Mouse (Mus musculus): ENCODE measurements around the gene Fam178b.

Fam178b gene

DNA sequence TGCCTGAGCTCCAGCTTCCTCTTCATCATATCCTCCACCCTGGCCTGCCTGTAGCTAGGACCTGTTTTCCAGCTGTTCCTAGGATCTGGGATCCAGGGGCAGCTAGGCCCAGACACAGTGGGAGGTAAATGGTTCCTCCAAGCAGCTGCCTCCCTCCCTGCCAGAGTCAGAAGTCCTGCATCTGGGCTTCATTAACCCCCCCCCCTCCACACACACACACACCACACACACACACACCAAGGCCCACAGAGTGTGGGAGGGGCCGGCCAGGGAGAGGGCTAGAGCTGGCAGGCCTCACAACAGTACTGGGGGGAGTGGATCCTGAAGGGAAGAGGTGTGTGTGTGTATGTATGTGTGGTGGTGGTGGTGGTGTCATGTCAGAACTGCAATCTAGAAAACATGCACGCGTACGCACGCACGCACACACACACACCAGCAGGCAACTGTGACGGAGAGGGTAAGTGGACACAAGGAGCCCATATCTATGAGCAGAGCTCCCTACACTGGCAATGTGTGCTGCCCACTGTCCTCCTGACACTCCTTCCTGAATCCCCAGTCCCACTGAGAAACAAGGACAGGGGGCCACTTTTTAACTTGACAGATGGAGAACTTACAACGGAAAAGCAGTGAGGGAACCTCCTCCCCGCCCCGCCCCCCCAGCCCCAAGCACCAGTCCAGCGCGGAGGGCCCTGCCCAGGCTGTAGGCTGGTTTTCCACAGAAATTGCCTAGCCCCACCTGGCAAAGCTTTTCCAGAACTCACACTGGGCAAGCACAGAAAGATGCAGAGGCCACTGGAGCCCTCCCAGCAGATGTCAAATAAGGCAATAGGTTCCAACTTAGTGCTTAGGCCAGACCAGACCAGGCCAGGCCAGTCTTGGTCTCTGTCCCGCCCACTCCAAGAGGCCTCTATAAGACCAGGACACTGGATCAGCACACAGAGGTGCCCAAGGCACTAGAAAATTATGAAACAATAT lies 94.2 kb downstream of the Fam178b start:
- no peak for DNase-seq (ENCODE audit: low spot score in 2 of 2)

DNA sequence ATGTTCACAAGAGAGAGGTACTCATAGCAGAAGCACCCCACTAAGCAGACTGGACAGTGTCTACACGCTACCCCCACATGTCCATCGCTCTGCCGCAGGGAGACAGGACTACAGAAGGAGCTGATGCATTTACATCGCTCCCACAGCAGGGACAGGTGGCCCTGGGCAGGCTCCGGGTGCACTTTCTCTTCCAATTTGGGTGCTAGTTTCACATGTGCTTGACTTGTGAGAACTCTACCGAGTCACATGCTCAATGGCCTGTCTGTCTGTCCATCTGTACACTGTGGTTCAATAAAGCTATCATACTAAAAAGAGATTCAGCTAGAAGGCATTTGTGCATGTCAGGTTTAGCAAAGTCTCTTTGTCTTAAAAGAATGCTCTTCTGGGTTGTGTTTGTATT lies 95.1 kb downstream of the Fam178b start:
- DNase-seq (ENCODE audit: low spot score in 2 of 2): no peak

DNA sequence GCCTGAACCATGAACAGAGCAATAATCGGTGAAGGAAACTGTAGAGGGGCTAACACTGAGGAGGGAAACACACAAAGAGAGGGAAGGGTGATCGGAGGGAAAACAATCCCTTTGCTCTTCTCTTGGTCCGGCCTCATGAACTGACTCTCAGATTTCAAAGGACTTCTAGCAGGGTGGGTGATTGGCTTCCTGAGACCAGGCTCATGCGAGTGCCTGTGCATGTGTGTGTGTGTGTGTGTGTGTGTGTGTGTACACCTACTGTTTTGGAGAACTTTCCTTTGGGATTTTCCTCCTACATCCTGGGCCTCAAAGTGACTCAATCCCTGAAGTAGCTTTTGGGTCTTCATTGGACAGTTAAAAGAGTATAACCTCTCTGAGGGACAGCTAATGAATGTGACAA lies 96.7 kb downstream of the Fam178b start:
- DNase-seq (ENCODE audit: low spot score in 2 of 2): no peak

DNA sequence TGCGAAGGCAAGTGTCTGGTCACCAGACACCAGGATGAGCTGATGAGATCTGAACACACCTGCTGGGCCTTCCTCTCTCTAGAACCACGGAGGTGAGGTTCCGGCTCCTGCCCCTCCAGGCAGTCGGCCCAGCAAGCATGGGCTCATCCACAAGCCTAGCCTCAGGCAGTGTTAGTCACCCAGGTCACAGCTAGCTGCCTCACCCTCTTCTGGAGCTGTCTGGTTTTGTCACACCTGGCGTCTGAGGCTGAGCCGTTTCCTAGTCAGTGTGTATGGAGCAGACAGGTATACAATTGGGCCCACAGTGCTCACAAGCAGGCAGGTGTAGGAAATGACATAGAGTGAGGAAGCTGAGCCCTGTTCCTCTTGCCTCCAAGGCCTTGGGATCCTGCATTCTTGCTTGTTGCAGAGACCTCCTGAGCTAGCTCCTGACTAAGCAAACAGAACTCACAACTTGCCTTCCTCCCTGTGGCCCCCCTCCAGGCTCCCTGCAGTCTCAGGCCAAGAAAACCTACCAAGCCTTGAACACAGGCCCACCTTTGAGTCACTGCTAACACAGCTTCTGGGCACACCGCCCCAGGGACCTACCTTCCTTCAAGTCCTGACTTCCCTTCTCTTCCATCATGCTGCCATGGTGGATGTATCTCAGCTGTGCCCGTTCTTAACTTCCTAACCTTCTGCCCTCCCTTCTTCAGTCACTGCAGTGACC lies 99.4 kb downstream of the Fam178b start:
- DNase-seq (ENCODE audit: low spot score in 2 of 2): no peak

DNA sequence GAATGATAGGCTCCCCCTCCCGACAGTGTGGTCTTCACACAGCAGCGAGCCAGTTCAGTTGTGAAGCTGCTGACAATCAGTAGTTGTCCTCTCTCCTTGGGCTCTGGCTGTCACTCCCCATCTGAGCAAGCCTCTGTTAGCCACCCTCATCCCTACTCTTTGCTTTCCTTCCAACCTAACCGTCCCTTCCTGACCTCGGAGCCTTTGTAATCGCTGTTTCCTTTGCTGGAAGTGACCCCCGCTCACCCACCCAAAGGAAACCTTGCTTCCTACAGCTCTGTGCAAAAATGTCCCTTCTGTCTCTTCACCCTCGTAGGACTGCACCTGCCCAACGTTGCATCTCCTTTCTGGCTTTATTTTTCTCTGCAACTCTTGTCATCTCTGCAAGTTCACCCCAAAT lies 100.8 kb downstream of the Fam178b start:
- no peak for DNase-seq (ENCODE audit: low spot score in 2 of 2)

DNA sequence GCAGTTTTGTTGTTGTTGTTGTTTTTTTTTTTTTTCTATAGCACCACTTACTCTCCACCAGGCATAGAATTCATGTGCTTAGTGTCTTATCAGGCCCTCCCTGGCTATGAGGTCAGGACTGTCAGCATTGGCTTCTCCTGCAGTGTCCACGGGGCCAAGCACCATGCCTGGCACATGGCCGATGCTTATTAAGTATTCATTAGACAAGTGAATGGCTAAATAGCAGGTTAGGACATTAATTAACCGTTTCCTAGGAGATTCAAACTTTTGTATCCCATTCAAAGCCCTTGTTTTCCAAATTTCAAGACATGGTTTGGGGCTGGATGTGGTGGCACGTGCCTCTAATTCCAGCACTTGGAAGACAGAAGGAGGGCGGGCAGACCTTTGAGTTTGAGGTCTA lies 101.7 kb downstream of the Fam178b start:
- no peak for DNase-seq (ENCODE audit: low spot score in 2 of 2)

DNA sequence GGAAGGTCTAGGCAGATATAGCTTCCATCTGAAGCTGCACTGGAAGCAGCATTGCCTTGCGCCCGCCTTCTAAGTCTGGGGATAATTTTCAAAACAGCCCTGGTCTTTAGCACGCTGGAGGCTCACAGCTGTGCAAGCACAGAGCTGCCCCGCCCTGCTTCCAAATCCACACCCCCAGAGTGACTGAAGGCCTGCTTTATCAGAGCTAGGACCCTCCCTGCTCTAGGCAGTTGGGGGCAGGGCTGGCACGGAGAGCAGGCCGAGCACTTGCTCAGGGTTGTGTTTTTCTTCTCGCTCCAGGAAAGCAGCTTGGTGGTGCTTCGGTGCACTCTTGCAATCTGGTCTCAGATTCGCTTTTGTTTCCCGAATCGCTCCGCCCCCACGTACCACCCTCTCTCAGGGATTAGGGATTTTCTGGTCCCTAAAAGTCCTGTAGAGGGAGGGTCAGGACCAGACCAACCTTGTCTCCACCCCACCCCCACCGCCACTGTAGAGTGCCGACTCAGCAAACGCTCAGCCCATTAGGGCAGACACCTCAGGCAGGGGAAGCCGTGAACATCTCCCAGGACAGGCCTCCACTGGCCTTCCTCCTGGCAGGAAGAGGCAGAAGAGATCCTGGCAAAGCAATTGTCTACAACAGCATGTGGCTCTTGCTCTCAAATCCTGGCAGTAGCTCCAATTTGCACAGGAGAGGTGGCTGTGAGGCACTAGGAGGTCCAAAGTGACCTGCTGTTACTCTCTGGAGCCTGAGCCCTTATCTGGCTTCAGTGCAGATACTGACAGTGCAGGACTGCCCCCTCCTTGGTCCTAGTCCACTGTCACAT lies 102.4 kb downstream of the Fam178b start:
- DNase-seq (ENCODE audit: low spot score in 2 of 2): peak in 1 of 2 experiments; percentile 49

DNA sequence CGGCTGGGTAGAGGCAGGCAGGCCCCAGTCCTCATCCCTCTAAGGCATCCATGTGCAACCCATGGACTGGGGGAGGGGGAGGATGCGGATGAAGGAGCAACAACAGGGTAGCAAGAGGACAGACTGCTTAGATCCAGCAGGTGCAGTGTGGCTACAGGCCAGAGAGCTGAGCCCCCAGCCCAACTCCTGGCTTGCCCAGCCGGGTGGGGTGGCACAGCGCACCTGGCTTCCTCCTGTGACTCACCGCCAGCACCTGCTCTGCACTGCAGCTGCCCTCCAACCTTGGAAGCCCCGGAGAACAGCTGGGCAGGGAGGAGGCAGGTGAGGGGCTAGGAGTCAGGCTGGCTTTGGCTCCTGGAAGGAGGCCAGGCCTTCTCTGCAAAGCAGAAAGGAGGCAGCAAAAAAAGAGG lies 103.0 kb downstream of the Fam178b start:
- peak in 1 of 2 experiments; percentile 45 for DNase-seq (ENCODE audit: low spot score in 2 of 2)

DNA sequence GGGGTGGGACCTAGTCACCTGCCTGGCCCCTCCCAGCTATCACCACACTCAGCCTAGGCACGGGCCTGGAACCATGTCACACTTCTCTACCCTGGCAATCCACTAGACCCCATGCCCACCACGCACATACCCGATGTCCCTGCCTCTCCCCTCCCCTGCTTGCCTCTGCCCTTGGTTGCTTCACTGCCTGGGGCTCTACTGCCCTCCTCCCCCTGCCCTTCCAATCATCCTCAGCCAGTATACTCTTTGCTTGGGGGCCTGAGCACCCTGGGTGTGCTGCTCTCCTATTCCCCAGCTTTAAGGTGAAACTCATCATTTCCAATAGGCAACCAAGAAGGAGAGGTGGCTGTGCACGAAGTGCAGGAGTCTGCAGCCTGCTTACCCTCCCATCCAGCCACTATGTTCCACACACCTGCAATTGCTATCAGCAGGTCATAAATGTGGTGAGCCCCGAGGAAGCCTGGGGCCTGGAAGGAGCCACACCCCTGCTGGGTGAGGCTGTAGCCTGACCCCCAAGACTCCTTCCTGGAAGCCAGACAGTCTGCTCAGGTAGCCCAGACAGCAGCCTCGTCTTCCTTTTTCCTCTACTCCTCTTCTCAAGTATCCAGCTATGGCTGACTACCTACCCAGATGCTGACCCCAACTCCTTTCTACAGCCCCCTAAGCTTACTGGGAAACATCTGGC lies 105.8 kb downstream of the Fam178b start:
- DNase-seq (ENCODE audit: low spot score in 2 of 2): no peak

DNA sequence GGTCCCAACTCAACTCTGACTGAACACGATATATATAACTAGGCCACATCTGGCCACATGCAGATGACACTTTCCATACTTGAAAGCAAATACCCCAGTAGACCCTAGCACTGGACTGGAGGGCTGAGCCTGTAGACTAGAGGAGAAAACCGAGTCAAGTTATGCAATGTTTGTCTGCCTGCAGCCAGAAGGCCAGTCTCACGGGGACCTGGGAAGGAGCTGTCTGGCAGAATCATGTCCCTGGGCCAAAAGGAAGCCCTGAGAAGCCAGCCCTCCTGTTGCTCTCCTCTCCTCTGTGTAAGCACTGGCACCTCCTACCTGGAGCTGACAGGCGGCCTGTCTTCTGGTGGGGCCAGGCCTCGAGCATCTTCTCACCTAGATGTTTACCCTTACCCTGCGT lies 107.6 kb downstream of the Fam178b start:
- DNase-seq (ENCODE audit: low spot score in 2 of 2): no peak

DNA sequence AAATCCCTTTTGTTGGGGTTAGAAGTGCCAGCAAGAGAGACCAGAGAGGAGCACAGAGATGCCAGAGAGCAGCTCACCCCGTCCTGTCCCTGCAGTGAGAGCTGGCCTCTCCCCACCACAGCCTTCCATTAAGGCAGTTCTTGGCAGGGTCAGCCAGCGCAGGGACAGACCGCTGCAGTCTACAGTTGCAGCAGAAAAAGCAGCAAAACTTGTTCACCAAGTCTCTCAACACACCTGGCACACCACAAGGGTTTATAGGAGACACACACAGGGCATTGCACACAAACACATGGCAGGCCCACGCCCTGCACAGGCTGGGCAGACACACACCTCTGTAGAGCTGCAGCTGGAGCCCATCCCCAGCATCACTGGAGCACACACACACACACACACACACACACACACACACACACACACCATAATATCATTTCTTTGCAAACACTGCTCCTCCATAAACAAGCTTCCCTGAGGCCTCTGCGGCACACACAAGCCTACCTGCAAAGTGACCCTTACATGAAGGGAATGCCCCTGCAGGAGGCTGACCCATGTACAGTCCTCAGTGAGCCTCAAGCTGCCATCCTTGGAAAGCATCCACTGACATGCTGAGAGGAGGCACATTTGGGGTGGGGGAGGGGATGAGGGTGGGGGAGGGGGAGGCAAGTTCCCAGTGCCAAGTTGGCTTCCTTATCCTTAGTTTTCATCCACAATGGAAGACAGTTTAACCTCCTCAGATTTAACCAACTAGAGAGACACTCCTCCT lies 108.6 kb downstream of the Fam178b start:
- DNase-seq (ENCODE audit: low spot score in 2 of 2): no peak

DNA sequence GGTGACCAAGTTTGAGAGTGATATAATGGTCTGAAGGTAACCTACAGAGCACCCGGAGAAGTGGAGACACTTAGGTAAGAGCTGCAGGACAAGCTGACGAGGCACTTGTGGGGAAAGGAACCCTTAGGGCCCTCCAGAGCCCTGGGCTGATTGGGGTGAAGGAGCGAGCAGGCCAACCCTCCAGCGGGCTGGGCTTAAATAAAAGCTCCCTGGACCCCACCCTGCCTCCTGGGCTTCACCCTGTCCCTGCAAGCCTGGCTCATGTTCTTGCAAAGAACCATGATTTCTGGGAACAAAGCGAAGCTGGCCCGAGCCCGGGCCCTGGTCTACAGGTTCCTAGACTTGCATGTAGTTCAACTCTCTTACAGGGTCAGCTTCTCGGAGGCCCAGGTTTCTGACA lies 109.5 kb downstream of the Fam178b start:
- DNase-seq (ENCODE audit: low spot score in 2 of 2): no peak

DNA sequence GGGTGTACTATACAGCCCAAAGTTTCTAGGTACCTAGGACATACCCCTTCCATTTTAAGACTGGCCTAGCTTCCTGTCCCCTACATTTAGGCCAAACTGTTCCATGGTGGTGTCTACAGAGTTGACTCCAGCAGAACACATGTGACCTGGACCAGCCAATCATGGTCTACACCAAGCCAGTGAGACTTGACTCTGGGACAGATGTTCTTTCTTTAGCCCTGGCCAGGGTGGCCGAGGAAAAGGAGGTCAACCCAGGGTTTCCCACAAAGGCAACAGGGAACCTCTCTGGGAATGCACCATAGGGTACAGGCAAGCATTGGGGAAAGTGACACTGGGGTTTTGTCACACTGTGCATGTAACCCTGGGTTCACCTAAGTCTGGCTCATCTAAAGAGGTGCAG lies 110.3 kb downstream of the Fam178b start:
- DNase-seq (ENCODE audit: low spot score in 2 of 2): no peak

DNA sequence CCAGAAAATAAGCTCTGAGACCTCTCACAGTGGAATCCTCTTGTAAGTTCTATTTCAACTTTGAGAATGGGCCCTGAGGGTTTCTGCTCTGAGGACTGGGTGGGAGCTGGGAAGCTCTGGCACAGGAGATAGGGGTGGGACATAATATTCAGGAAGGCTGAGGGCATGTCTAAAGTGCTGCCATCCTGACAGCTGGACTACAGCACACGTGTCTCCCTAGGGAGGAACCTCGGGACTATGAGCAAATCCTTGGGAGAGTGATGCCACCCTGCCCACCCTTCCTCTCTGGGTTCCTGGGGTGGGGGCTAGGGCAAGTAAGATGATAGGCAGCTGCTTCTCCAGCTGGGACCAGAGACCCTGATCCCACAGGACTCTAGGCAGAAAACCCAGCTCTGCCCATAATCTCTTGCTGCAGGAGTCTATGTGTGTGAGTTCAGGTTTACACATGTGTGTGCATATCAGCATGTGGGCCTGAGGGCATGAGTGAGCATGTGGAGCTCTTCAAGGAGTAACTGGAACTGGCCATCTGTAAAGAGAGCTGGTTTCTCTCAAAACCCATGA lies 110.8 kb downstream of the Fam178b start:
- DNase-seq (ENCODE audit: low spot score in 2 of 2): no peak

DNA sequence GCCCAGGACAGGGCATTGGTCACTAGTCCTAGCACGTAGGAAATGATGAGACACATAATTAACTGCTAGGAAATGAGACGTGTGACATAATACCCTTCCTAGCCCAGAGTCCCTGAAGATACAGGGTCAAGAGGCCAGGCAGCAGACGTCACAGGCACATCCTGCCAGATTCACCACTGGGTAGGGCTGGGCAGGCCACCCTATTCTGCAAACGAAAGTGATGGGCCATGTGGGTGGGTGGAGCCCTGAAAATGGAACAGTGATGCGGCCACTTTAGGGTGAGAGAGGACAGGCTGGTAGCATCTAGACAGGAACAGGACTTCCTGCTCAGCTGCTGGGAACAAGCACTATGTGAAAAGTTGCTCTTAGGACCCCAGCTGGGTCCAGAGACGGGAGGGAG lies 111.4 kb downstream of the Fam178b start:
- no peak for DNase-seq (ENCODE audit: low spot score in 2 of 2)

DNA sequence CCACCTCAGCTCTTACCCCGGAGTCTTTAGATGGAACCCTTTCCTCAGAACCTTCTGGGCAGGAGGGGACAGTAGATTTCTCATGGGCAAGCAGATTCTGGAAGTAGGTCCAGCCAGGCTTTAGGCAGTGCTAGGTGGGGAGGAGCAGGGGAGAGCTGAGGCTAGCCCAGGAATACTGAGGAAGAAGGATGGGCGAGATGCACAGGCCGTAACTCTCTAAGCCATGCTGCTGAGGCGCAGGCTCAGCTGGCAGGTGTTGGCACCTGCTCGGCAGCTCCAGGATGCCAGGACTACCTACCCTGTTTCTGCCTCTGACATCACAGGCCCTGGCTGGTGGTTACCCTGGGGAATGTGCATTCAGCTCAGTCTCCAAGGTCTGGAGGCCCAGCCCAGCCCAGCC lies 112.7 kb downstream of the Fam178b start:
- no peak for DNase-seq (ENCODE audit: low spot score in 2 of 2)

DNA sequence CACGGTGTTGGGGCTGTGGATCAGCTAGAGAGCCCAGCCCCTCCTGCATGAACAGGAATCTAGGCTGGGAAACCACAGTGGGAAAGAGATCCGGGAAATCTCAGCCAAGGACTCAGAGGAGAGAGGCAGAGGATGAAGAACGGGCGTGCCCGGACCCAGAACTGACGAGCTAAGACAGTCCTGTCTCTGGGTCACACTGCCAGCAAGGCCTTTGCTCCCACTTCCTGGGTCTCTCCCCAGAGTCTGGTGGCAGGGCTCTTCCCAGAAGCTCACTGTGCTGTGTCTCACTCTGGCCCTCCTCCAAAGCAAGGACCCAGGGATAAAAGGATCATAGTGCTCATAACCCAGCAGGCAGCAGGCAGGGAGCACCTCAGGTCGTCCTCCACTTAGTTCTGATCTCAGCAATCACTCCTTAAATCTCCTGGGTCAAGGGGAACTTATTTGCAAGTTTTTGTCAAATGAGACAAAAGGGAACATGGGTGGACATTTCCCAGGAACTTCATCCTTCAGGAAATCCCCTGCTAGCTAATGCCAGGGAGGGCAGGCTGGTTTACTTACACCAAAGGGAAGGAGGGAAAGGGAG lies 113.2 kb downstream of the Fam178b start:
- DNase-seq (ENCODE audit: low spot score in 2 of 2): no peak

DNA sequence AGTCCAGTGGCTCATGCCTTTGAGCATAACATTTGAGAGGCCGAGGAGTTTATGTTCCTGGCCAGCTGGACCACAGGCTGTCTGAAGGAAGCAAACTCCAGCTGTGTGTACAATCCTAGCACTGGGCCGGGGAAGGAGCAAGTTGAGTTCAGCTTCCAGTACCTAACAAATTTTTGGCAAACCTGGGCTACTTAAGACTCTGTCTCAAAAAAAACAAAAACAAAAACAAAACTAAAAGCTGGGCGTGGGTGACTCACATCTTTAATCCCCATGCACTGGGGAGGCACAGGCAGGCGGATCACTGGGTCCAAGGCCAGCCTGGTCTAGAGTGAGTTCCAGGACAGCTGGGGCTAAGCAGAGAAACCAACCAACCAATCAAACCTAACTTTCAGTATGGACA lies 114.2 kb downstream of the Fam178b start:
- no peak for DNase-seq (ENCODE audit: low spot score in 2 of 2)

DNA sequence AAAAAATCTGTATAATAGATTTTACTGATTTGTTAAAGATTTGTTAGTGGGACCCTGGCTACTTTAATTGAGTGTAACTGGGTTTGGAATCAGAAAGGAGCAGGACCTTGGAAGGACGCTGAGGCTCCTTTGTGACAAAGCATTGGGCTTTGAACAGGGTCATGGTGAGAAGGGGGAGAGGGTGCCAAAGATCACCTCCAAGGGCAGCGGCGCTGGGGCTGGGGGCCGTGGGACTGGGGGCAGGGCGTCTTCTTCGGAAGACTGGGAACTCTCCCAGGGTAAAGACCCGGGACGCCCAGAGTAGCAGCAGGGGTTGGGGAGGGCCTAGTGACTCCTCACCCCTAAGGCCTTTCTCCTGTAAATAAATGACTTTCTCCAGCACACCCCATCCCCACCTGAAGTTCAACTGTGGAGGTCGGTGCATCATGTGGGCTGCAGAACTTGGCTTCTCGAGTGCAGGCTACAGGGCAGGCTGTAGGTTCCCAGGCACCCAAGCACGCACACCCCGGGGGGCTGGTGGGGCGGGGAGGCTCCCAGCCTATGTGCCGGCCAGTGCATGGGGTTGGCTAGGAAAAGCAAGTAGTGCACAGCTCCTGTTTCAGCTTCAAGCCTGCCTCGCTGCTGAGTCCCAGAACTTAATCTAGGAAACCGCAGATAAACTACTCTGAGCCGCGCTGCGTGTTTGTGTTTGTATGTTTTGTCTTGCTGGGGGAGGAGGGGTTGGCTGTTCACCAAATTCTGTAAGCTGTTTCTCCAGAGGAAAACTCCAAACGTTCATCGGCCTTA lies 115.0 kb downstream of the Fam178b start:
- DNase-seq (ENCODE audit: low spot score in 2 of 2): no peak
